Mouse (Mus musculus) megakaryocyte progenitor cell, adult 5-6 weeks (primary cell): ENCODE results near the gene Hbb-bs. TPM values are rescaled to one million over a fixed set of nuclear protein-coding genes. Genes with fewer than 3 reads are reported as not detected.
"Not testable (repeated sequence)": the region's sequence is repeated elsewhere in the genome, so short reads cannot be mapped to it uniquely, and the experiment has no call there.

Source experiments
- ATAC-seq: replicated peaks from 2 replicates; pipeline ENCODE4 v1.8.0; 2016; ENCODE audit warnings: mild to moderate bottlenecking, moderate TSS enrichment, inconsistent platforms; ENCODE audit not compliant: poor library complexity
- total RNA-seq, 2 experiments: library from RNA; stranded (forward) in 1 of 2; stranded (reverse) in 1 of 2; fragments of 157-497, 149-512 nt in 1 of 2; fragments of 200-1000 nt in 1 of 2; gene quantifications; 2 replicates each; pipeline versions ENCODE4 v1.2.3 to v1.2.4; 2015 to 2017

Hbb-bs gene
- total RNA-seq (2015) (25.1 and 66.9 TPM in 2 replicates), total RNA-seq (2017) (7.5 and 24.0 TPM in 2 replicates)

- peak; percentile 79 for ATAC-seq
Observed at GRCm38 (mm10) chr7:103827808-103828207, at the start of gene Hbb-bs. Hbb-bs (minus strand) TSS chr7:103828096.

DNA sequence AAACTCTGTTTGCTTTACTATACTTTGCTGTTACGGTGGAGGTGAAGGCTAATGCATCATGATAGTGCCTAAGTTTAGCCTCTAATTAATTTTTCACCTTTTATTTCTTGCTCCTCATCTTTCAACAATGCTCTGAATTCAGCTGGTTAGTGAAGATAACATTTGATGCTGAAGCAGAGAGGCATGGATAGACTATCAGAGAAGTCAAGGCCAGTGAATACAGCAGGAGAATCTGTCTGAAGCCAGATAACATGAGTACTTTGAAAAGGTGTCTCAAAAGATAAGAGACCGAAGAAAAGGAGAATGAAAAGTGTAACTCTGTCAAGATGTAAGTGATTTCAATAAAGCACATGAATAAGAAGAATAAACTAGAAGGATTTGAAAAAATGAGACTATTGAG is 49.2 kb upstream of the Hbb-bs start:
- ATAC-seq = peak; percentile 77

- peak; percentile 21; the same call in 1 of the 2 replicates for ATAC-seq
Observed at GRCm38 (mm10) chr7:103874451-103874850, 46.6 kb upstream of the Hbb-bs start.

DNA sequence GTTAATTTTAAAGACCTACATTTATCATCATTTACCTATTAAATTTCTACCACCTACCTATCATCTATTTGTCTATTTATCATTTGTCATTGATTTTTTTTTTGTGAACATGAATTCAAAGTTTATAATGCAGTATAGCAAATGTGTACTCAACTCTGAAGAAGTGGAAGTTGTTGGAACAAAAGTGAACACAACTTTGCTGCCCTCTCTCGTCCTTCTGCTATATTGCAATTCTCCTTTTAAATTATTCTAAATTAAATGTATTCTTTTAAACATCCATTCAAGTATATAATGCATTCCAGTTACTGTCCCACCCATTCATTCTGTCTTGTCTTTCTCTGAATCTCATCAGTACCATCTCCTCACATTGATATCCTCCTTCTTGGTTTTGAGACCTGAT is 45.2 kb upstream of the Hbb-bs start:
- peak; percentile 56 for ATAC-seq

- ATAC-seq = peak; percentile 88
Observed at GRCm38 (mm10) chr7:103870667-103871066, 42.8 kb upstream of the Hbb-bs start.

- peak; percentile 45 for ATAC-seq
Observed at GRCm38 (mm10) chr7:103865716-103866115, 37.8 kb upstream of the Hbb-bs start.

DNA sequence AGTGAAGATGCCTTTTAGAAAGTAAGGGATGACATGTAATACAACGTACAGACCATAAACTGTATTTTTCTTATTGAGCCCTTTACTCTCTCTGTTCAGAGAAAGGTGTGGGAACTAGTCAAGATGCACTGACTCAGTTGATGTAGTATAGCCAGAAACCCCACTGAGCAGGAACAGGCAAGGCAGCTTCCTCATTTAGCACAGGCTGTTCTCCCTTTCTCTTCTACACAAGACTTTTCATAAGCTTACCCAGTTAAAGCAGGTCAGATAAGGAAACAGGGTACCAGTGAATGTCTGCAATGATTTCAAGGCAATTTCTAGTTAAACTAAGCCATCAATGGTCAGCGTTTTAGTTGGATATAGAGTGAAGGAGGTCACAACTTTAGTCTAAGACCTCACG is 33.6 kb upstream of the Hbb-bs start:
- peak; percentile 40 for ATAC-seq

DNA sequence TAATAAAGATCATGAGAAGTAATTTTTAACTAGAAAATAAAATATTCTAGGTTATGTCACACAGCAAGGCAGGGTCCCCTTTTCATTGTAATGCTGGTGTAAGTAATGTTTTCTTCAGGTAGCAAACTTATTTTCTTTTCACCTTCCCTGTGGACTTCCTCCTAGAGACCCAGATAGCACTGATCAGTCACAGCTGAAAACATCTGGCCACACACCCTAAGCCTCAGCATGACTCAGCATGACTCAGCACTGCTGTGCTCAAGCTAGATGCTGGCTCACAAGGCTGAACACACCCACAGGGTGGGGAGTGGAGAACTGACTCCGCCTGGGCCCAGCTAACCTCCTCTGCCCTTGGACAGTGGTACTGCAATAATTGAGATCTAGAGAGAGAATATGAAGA is 33.0 kb upstream of the Hbb-bs start:
- ATAC-seq = peak; percentile 86

- ATAC-seq = peak; percentile 81
Observed at GRCm38 (mm10) chr7:103859076-103859475, 31.2 kb upstream of the Hbb-bs start.

DNA sequence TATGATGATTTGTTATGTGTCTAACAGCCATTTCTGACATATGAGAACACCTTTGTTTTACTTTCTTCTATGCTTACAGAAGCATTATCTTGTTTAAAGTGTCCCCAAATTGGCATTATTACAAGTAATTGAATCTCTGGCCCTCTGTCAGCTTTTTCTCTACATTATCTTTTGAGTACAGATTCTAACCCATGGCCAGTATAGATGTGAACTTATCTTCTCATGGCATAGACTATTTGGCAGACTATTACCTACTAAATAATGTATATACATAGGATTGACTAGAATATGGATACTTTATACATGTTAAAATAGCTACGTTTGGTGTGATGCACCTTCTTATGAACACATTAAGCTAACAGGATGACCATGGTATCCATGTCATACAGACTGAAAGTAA is 26.8 kb upstream of the Hbb-bs start:
- peak; percentile 52 for ATAC-seq

DNA sequence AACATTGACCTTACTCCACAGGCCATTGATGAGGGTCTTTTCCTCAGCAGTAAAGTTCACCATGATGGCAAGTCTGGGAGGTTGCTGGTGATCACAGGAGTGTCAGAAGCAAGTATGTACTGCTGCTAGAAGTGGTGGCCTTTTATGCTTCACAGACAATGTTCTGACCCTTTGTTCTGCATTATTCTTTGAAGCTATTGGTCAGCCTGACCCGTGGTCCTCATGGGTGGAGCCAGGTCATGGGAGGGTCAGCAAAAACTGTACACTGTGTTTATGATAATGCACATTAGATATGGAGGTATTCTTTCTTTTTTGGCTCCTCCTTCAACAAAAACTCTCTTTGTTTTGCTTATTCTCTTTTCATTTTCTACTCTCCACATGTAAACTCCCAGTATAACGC is 25.2 kb upstream of the Hbb-bs start, which contains the start of gene Hbb-y:
TSS of gene Hbb-y (minus strand) at position 127 of the 400 bp plus-strand sequence.
- ATAC-seq = no peak

GRCm38 (mm10) chr7:103844525-103845325 is 16.8 kb upstream of the Hbb-bs start:
- peak; percentile 37; the same call in 1 of the 2 replicates for ATAC-seq

DNA sequence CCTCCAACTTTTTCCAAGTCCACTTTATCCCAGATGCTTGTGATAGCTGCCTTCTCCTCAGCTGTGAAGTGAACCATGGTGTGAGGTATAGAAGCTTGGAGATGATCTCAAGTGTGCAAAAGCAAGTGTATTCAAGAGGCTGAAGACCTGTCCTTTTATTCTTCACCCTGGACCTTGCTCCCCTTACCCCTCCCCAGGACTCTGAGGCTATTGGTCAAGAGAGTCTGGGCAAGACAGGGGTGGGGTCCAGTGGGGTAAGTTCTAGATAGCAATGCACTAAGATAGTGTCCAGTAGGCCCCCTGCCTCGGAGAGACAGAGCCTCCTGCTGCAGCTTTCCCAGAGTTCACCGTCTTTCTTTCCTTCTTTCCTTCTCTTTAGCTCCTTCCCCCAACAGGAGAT is 15.1 kb upstream of the Hbb-bs start, which contains the start of gene Hbb-bh1:
TSS of gene Hbb-bh1 (minus strand) at position 131 of the 400 bp plus-strand sequence.
- no peak for ATAC-seq

GRCm38 (mm10) chr7:103840268-103840667 is 12.4 kb upstream of the Hbb-bs start, which contains the start of gene Hbb-bh2:
Hbb-bh2 (minus strand) TSS chr7:103840520.
- no peak for ATAC-seq

DNA sequence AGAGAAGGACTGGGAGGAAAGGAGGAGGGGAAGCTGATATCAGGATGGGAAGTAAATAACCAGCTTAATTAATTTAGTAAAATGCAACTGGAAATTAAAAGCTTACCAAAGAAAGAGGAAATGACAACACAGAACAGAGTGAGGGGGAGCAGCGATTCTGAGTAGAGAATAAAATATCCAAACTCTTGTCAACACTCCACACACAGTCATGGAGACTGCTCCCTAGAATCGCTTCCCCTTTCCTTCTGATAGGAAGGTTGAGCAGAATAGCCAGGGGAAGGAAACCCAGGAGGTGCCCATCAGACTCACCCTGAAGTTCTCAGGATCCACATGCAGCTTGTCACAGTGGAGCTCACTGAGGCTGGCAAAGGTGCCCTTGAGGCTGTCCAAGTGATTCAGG is 757 bp downstream of the Hbb-bs start:
- ATAC-seq = peak; percentile 64

DNA sequence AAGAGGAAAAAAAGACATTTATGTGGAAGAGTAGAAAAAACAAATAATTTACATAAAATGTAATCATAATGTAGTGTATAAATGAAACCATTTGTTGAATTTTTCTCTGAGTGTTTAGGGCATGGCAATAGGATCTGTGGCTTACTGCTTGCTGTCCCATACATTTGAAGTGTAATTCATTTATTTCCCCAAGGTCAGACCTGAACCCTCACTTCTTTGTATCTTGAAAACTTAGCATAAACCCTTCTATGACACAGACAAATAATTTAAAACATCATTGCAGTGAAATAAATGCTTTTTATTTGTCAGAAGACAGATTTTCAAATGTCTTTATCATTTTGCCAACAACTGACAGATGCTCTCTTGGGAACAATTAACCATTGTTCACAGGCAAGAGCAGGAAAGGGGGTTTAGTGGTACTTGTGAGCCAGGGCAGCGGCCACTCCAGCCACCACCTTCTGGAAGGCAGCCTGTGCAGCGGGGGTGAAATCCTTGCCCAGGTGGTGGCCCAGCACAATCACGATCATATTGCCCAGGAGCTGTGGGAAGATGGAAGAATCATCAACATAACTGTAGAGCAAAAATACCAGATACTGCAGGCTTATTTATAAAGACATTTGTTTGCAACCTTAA is 1.5 kb downstream of the Hbb-bs start:
- ATAC-seq = no peak

- ATAC-seq = no peak
Observed at GRCm38 (mm10) chr7:103825536-103826254, 2.2 kb downstream of the Hbb-bs start.

- ATAC-seq = no peak
Observed at GRCm38 (mm10) chr7:103824597-103824996, 3.3 kb downstream of the Hbb-bs start.

- not testable (repeated sequence) for ATAC-seq
Observed at GRCm38 (mm10) chr7:103815085-103815484, 12.8 kb downstream of the Hbb-bs start.

GRCm38 (mm10) chr7:103813766-103814165 is 14.1 kb downstream of the Hbb-bs start, which contains the start of gene Hbb-bt:
Hbb-bt (minus strand) TSS chr7:103813996.
- ATAC-seq = 0 out of 2 replicates have a peak, but pooled peaks have one; percentile 4

GRCm38 (mm10) chr7:103813152-103813551 is 14.7 kb downstream of the Hbb-bs start:
- peak; percentile 32 for ATAC-seq
